Mouse (Mus musculus) midbrain, embryonic 13.5 days (tissue): ENCODE measurements at regions not wholly inside any gene's neighbourhood (a gene's known extent, or its start where the extent isn't known, plus 50 kb on each side); places are given as distances from the start of the nearest gene placed in this dataset.
A peak's percentile ranks its signal among the peaks of the same experiment; 100 is the strongest.

Source experiments
- ATAC-seq: fragments of 200-750 bp; cut with Nextera tagmentation; 2 replicates; pipeline ENCODE4 v1.8.0; 2017; ENCODE audit warnings: mild to moderate bottlenecking, moderate TSS enrichment, moderate library complexity
- H3K27ac ChIP-seq: fragments of 300-500 bp; sonication (generic); 2 replicates; pipeline ENCODE4 v1.5.1; 2015; ENCODE audit warnings: inconsistent platforms, mild to moderate bottlenecking, moderate library complexity
- H3K27me3 ChIP-seq: fragments of 300-500 bp; sonication (generic); 2 replicates; pipeline ENCODE4 v1.6.1; 2015; ENCODE audit warnings: mild to moderate bottlenecking, inconsistent platforms
- H3K36me3 ChIP-seq: fragments of 300-500 bp; sonication (generic); 2 replicates; pipeline ENCODE4 v1.6.1; 2015; ENCODE audit warnings: mild to moderate bottlenecking, inconsistent platforms
- H3K4me1 ChIP-seq: fragments of 300-500 bp; sonication (generic); replicated peaks from 2 replicates; pipeline ENCODE4 v1.6.1; 2015; ENCODE audit warnings: inconsistent platforms
- H3K4me2 ChIP-seq: fragments of 300-500 bp; sonication (generic); replicated peaks from 2 replicates; pipeline ENCODE4 v1.6.1; 2015; ENCODE audit warnings: moderate library complexity, mild to moderate bottlenecking, inconsistent platforms
- H3K4me3 ChIP-seq: fragments of 300-500 bp; sonication (generic); replicated peaks from 2 replicates; pipeline ENCODE4 v1.5.1; 2015; ENCODE audit warnings: mild to moderate bottlenecking, inconsistent platforms
- H3K9ac ChIP-seq: fragments of 300-500 bp; sonication (generic); replicated peaks from 2 replicates; pipeline ENCODE4 v1.6.1; 2015; ENCODE audit warnings: mild to moderate bottlenecking, inconsistent platforms
- H3K9me3 ChIP-seq: fragments of 300-500 bp; sonication (generic); 2 replicates; pipeline ENCODE4 v1.6.1; 2016; ENCODE audit warnings: mild to moderate bottlenecking, inconsistent platforms
- WGBS: fragments of 180-500 bp; shearing (Covaris S2); methylation state at CpG from one replicate; pipeline ENCODE4 v1.1.7; 2015; 5-methylcytosine and 5-hydroxymethylcytosine counted together

- Histone ChIP-seq H3K27me3 (no peaks in the 10 kb centered on the region), H3K4me3 (no peak overlapping the region), H3K4me2 (no peak overlapping the region), H3K9ac (no peak overlapping the region), H3K9me3 (no peaks in the 10 kb centered on the region), H3K27ac (no peak overlapping the region), H3K36me3 (no peaks in the 10 kb centered on the region), H3K4me1 (0 out of 2 replicates have a peak, but pooled peaks cover 3% of the 10 kb centered on the region)
- 75% methylated on average over 2 of the region's 2 CpGs for WGBS
- no peak for ATAC-seq
Measured at GRCm38 (mm10) chr4:93225105-93225504, 110.2 kb downstream of the Tusc1 start.

GRCm38 (mm10) chr4:93220747-93221146, 114.6 kb downstream of the Tusc1 start:
- Histone ChIP-seq H3K27ac (no peak overlapping the region), H3K27me3 (no peaks in the 10 kb centered on the region), H3K4me1 (0 out of 2 replicates have a peak, but pooled peaks cover 3% of the 10 kb centered on the region), H3K4me2 (no peak overlapping the region), H3K4me3 (no peak overlapping the region), H3K9me3 (no peaks in the 10 kb centered on the region), H3K36me3 (no peaks in the 10 kb centered on the region), H3K9ac (no peak overlapping the region)
- ATAC-seq, result peak; percentile 73
- WGBS, result 26% methylated on average over 4 of the region's 4 CpGs

- no peak for ATAC-seq
- H3K27me3 ChIP-seq, result no peaks in the 10 kb centered on the region
- no peaks in the 10 kb centered on the region for H3K9me3 ChIP-seq
- H3K4me2 ChIP-seq, result no peak overlapping the region
- H3K9ac ChIP-seq, result no peak overlapping the region
- no peak overlapping the region for H3K4me3 ChIP-seq
- 92% methylated on average over 2 of the region's 2 CpGs for WGBS
- H3K4me1 ChIP-seq, result no peaks in the 10 kb centered on the region
- H3K27ac ChIP-seq, result no peak overlapping the region
- H3K36me3 ChIP-seq, result no peaks in the 10 kb centered on the region
Measured at GRCm38 (mm10) chr4:93208399-93208798, 126.9 kb downstream of the Tusc1 start.

GRCm38 (mm10) chr4:93199811-93200210, 135.5 kb downstream of the Tusc1 start:
- 81% methylated on average over 2 of the region's 2 CpGs for WGBS
- Histone ChIP-seq H3K36me3 (no peaks in the 10 kb centered on the region), H3K9me3 (no peaks in the 10 kb centered on the region), H3K27me3 (no peaks in the 10 kb centered on the region), H3K27ac (no peak overlapping the region), H3K4me2 (no peak overlapping the region), H3K9ac (no peak overlapping the region), H3K4me3 (no peak overlapping the region), H3K4me1 (no peaks in the 10 kb centered on the region)
- ATAC-seq, result no peak

- Histone ChIP-seq H3K4me3 (no peak overlapping the region), H3K27ac (no peak overlapping the region), H3K4me1 (0 out of 2 replicates have a peak, but pooled peaks cover 2% of the 10 kb centered on the region), H3K4me2 (no peak overlapping the region), H3K36me3 (no peaks in the 10 kb centered on the region), H3K9ac (no peak overlapping the region), H3K9me3 (no peaks in the 10 kb centered on the region), H3K27me3 (no peaks in the 10 kb centered on the region)
- 35% methylated on average over 3 of the region's 3 CpGs for WGBS
- peak; percentile 63; the same call in 1 of the 2 replicates for ATAC-seq
Measured at GRCm38 (mm10) chr4:93184332-93184731, 151.0 kb downstream of the Tusc1 start.
